Mouse (Mus musculus): ENCODE data around the gene Ralgps2.

Gene Ralgps2

DNA sequence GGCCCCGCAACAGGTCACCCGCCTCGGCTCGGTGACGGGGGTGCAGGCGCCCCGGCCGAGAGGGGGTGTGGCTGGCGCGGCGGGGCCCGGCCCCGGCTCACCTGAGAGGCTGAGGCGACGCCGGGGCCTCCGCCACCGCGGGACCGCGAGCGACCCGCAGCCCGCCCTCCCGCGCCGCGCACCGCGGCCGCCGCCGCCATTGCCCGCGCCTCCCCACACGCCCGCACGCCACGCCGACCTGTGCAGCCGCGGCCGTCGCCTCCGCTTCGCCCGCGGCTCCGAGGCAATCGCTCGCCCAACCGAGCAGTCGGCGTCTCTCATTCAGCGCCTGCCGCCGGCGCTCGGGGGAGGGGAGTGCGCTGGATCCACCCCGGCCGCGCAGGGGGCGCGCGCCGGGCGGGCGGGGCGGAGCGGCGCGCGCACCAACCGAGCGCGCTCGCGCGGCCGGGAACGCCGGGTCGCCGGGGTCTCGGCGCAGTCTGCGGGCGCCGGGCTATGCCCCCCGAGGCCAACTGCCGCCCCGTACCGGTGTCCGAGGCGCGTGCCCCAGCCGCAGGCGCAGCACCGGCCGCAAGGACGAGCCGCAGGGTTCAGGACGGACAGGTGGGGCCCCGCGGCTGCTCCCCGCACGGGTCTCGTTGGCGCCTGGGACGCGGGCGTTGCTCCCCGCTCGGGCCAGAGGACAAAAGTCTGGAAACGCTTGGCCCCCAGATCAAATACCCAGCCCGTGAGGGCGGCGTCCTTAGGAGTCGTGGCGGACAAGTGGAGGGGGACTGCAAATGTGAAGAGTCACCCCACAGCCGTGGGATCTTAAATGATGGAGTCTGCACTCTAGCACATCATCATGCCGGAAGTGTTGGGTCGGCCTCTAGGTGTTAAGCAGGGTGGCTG is at the start of gene Ralgps2:
TSS of gene Ralgps2 (minus strand) at position 376 of the 891 bp plus-strand sequence.
- DNase-seq (ENCODE audit: low spot score in 2 of 2), result peak; percentile 72 to 73

DNA sequence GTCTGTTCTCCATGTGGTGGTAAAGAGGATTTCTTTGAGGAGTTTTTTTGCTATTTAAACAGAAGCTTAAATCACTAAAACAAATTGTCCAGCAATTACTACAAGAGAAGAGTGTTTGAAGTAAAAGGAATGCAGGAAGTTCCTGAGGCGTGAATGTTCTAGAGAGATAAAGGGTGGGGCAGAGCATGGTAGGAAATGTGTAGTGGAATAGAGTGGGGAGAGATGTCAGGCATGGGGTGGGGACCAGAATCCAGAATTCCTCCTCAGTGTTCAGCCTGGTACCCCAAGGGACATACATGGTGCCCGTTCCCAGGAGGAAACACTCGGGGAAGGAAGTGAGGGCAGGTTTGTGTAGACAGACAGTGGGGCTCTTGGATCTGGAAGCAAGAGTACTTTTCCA is 48.1 kb upstream of the Ralgps2 start:
- DNase-seq (ENCODE audit: low spot score in 2 of 2), result no peak

- peak; percentile 31 to 45 for DNase-seq (ENCODE audit: low spot score in 2 of 2)
Measured at GRCm38 (mm10) chr1:156986641-156987345, 47.4 kb upstream of the Ralgps2 start.

GRCm38 (mm10) chr1:156985657-156986640 is 46.5 kb upstream of the Ralgps2 start:
- DNase-seq (ENCODE audit: low spot score in 2 of 2), result peak; percentile 81 to 83

DNA sequence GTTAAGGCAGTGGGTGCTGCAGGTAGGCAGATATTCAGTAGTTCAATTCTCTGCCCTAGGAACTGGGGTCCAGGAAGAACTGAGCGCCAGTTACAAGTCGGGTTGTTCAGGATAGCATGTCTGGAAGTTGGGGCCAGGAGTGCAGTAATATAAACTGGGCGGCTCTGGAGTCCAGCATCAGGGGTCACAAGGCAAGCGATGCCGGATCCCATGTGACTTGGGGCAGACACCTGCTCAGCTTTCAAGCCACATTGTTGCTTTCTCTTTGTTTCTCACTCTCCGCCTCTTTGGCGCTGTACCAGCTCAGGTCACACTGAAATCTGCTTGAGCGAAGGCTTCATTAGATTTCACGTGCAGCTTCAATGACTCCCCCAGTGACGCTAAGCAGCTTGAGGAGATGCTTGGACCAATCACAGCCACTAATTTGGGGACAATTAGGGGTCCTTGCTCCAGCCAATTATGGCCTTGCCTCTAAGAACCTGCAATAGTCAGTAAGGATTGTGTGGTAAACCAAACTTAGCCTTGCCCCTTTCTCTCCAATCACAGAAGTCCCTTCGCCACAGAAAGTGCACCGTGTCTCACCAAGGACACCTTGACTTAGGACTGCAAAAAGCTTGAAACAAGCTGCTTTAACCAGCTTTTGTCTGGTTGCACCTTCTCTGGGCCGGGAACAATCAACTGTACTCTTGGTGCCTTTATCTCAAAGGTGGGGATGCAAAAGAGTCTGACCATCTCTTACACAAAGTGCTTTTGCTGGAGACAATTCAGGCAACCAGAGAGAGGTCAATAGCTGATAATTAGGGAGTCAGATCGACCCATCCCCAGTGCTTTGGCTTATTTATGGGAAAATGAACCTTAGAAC is 43.8 kb upstream of the Ralgps2 start:
- no peak for DNase-seq (ENCODE audit: low spot score in 2 of 2)

DNA sequence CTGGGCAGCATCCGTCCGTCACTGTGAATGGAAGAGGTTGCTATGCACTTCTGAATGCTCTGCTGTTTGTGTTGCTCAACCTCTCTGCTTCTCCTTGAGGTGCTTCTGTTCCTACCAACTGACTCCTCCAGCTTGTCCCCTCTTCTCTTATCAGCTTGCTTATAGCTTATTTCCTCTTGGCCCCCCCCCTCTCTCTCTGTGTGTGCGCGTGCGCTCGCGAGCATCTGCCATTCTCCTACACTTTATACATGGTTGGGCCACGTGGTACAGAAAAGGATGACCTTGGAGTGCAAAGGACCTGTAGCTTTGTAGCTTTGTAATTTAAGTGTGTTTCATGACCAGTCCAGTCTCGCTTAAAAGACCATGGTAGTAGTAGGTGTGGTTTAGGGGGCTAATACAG is 42.5 kb upstream of the Ralgps2 start:
- DNase-seq (ENCODE audit: low spot score in 2 of 2), result no peak

- no peak for DNase-seq (ENCODE audit: low spot score in 2 of 2)
Measured at GRCm38 (mm10) chr1:156979722-156980121, 40.3 kb upstream of the Ralgps2 start.

DNA sequence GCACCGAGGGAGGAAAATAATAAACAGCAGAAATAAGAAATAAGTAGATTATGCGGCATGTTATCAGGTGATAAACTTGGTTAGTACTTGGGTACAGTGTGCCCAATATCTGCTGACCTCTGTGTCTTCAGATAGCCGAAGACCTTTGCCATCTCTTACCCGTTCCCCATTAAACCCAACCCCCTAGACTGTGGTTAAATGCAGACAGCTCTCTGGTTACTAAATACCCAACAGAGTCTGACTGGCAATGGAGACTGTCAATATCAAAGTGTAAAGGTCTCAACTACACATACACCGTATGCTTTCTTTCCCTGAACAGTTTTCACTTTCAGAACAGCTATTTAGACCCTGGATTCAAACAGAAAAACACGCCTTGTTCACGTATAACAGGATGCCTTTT is 39.2 kb upstream of the Ralgps2 start:
- DNase-seq (ENCODE audit: low spot score in 2 of 2), result no peak

DNA sequence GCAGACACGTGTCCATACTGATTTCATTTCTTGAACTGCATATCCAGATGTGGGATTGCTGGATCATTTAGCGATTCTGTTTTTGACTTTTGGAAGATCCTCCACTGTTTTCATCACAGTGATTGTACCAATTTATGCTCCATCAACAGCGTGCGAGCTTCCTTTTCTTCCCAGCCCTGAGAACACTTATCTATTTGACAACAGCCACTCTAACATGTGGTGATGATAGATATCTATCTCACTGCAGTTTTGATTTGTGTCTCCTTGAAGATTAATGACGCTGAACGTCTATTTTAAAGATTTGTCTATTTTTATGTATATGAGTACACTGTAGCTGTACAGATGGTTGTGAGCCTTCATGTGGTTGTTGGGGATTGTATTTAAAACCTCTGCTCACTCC is 34.4 kb upstream of the Ralgps2 start:
- DNase-seq (ENCODE audit: low spot score in 2 of 2), result no peak

GRCm38 (mm10) chr1:156972391-156972790 is 33.0 kb upstream of the Ralgps2 start:
- no peak for DNase-seq (ENCODE audit: low spot score in 2 of 2)

DNA sequence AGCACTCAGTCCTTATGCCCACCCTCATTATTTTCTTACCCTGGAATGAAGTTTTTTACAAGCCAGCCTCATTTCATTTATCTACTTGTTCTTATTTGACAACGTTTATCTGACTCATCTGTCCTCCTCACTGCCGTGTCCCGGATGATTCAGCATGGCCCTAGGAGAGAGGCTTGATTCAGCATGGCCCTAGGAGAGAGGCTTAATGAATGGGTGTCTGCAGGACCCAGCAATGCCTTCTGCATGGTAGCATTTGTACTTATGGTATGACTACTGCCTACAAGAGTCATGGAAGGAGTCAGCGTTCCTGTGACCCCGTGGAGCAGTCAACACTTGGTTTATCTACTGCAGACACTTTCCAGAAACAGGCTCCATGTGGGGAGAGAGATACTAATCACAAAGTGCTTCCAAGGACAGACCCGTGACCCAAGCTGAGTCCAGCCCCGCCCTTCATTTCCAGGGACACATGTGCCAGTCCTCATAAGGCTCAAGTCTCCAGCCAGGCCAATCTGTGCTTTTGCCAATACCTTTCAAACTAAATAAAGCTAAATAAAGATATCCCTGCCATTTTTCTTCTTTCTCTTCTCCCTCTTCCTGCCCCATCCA is 31.9 kb upstream of the Ralgps2 start:
- no peak for DNase-seq (ENCODE audit: low spot score in 2 of 2)

- DNase-seq (ENCODE audit: low spot score in 2 of 2), result no peak
Measured at GRCm38 (mm10) chr1:156970641-156971040, 31.2 kb upstream of the Ralgps2 start.

DNA sequence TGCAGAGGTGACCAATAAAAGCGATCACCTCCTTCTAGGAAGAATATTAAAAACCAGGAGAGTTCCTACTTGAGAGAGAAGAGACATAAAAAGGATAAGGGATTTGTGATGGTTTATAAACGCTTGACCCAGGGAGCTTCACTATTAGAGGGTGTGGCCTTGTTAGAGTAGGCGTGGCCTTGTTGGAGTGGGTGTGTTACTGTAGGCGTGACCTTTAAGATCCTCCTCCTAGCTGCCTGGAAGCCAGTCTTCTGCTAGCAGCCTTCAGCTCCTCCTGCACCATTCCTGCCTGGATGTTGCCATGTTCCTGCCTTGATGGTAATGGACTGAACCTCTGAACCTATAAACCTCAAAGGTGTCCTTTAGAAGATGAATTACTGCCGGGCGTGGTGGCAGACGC is 28.7 kb upstream of the Ralgps2 start:
- no peak for DNase-seq (ENCODE audit: low spot score in 2 of 2)

DNA sequence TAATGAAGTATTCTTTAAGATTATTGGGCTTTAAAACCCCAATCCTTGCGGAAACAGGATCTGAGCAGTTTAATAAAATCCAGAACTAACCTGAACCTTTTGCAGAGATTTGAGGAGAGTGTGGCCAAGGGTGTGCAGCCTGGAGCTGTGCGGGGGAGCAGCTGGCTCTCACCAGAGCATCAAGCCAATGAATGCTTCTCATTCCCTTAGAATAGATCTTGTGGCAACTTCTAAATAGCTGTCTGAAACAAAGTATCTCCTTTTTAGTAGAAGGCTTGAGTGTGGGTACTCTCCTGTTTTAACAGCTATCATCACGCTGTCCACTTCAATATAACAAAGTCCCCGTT is 25.1 kb upstream of the Ralgps2 start:
- DNase-seq (ENCODE audit: low spot score in 2 of 2), result no peak

DNA sequence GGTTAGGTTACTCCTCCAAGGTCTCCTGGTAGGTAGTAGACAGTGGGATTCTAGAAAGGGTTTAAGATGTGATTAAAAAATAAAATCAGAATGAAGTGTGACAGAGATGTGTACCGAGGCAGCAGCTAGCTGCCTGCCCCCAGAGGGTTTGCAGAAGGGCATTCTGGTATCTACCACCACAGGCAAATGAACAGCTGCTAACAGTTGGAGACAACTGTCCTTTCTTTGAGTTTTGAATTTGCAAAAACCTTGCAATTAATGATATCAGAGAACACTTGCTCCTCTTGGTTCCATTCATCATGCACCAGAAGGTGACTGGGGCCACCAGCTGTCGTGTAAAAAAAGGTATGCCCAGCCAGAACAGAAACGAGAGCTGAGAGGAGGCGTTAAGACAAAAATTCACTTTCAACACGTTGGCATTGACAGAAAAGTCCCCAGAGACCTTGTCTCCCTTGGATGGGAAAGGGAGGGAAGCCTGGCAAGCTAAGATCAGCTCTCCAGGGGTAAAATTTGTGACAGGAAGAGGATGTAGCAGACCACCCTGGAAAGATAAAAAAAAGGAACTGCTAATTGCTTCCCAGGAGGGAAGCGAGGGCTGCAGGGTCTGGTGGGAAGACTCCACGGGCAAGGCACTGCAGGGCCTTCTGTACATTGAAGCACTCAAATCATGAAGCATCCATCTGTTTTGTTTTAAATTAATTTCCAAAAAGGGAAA is 24.6 kb upstream of the Ralgps2 start:
- no peak for DNase-seq (ENCODE audit: low spot score in 2 of 2)

GRCm38 (mm10) chr1:156961481-156962265 is 22.2 kb upstream of the Ralgps2 start:
- no peak for DNase-seq (ENCODE audit: low spot score in 2 of 2)

DNA sequence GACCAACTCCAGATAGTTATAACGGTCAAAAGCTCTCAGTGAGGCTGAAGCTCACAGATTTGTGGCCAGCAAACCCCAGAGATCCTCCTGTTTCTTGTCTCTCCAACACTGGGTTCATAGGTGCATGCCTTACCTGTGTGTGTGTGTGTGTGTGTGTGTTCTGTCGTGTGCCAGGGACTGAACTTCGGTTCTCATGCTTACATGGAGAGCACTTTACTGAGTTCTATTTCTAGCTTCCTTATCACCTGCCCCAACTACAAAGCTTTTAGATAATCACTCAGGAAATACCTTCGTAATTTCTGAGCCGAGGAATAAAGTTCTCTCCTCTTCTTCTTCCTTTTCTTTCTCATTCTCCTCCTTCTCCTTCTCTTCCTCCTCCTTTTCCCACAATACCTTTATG is 19.6 kb upstream of the Ralgps2 start:
- DNase-seq (ENCODE audit: low spot score in 2 of 2), result no peak

GRCm38 (mm10) chr1:156957360-156957759 is 17.9 kb upstream of the Ralgps2 start:
- no peak for DNase-seq (ENCODE audit: low spot score in 2 of 2)
